38 mouse cellular contexts compared by ENCODE assay signal in the genomic region with DNA sequence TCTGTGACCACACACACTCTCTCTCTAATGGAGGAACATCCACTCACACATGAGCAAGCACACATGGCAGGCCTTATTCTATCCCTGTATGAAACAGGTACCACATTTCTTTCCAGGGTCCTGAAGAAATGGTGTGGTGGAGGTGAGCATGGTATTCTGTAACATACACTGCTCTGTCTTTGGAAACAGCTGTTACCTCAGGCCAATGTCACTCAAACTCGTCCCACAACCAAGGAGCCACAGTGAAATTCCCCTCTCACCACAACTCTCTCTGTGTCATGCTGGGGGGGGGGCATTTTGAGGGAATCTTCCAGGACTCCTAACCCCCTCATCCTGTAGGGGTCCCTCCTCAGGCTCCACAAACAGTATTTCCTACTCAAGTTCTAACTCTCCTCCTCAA. TPM values are rescaled to one million over a fixed set of nuclear protein-coding genes. Genes with fewer than 3 reads are reported as not detected.
"Had no signal": no experiment of that assay in that cellular context is flagged by ENCODE, and none has a peak within 500 bp of the region (broad histone marks: within the 10 kb centered on the region; RNA-seq: fewer than 3 reads in every experiment).

No protein-coding gene starts in this region.

- H3K9ac ChIP-seq: heart, embryonic 12.5 days; heart, embryonic 13.5 days; heart, embryonic 15.5 days; hindbrain, embryonic 12.5 days; hindbrain, embryonic 13.5 days; hindbrain, embryonic 14.5 days; hindbrain, embryonic 15.5 days; intestine, embryonic 15.5 days; kidney, embryonic 15.5 days had no signal

- H3K27ac ChIP-seq: heart, embryonic 10.5 days; heart, embryonic 13.5 days; heart, embryonic 15.5 days; hindbrain, embryonic 10.5 days; hindbrain, embryonic 12.5 days; hindbrain, embryonic 13.5 days; hindbrain, embryonic 14.5 days; hindbrain, embryonic 15.5 days; hindbrain, postnatal 0 days; intestine, embryonic 15.5 days; kidney, embryonic 15.5 days; kidney, postnatal 0 days; left cerebral cortex, adult 2 months had no signal

- H3K9me3 ChIP-seq: heart, embryonic 10.5 days; heart, embryonic 12.5 days; heart, embryonic 13.5 days; heart, embryonic 15.5 days; hindbrain, embryonic 10.5 days; hindbrain, embryonic 12.5 days; hindbrain, embryonic 13.5 days; hindbrain, embryonic 15.5 days; intestine, embryonic 15.5 days; kidney, embryonic 15.5 days had no signal

- DNase-seq: heart, postnatal 10 days; heart, postnatal 14 days; heart, postnatal 36 days; heart, postnatal 4 days; kidney, adult 18-20 months; kidney, adult 2 months; kidney, adult 8-10 months; kidney, adult 9 months; kidney, postnatal 10 days; kidney, postnatal 14 days; kidney, postnatal 25 days; kidney, postnatal 36 days; kidney, postnatal 4 days; layer of hippocampus, adult 9-11 months; layer of hippocampus, postnatal 36 days had no signal

- H3K27me3 ChIP-seq: heart, embryonic 12.5 days; heart, embryonic 13.5 days; heart, embryonic 15.5 days; hindbrain, embryonic 12.5 days; hindbrain, embryonic 13.5 days; hindbrain, embryonic 15.5 days; intestine, embryonic 15.5 days; kidney, embryonic 15.5 days had no signal

- H3K4me2 ChIP-seq: heart, embryonic 11.5 days; heart, embryonic 12.5 days; heart, embryonic 13.5 days; heart, embryonic 15.5 days; hindbrain, embryonic 12.5 days; hindbrain, embryonic 13.5 days; hindbrain, embryonic 14.5 days; hindbrain, embryonic 15.5 days; intestine, embryonic 15.5 days; kidney, embryonic 15.5 days had no signal

- H3K36me3 ChIP-seq: heart, embryonic 10.5 days; heart, embryonic 12.5 days; heart, embryonic 15.5 days; intestine, embryonic 15.5 days had no signal

- H3K4me3 ChIP-seq: heart, embryonic 10.5 days; heart, embryonic 12.5 days; heart, embryonic 13.5 days; heart, embryonic 15.5 days; hindbrain, embryonic 10.5 days; hindbrain, embryonic 12.5 days; hindbrain, embryonic 13.5 days; hindbrain, embryonic 15.5 days; intestine, embryonic 15.5 days; kidney, embryonic 15.5 days; layer of hippocampus, adult 2 months; left cerebral cortex, adult 2 months had no signal

- ATAC-seq: hindbrain, embryonic 16.5 days; hindbrain, postnatal 0 days; inflammation-experienced regulatory T-cells, adult 6 months; intestine, embryonic 15.5 days; intestine, embryonic 16.5 days; intestine, postnatal 0 days had no signal

- H3K4me1 ChIP-seq: heart, embryonic 12.5 days; heart, embryonic 15.5 days; hindbrain, embryonic 10.5 days; hindbrain, embryonic 12.5 days; hindbrain, embryonic 13.5 days; hindbrain, embryonic 15.5 days; intestine, embryonic 15.5 days had no signal

RNA-seq across cellular contexts. Expression of a gene that starts 15.3 kb away (rescaled TPM):
- total RNA-seq: hematopoietic stem cell, adult 5-6 weeks had no signal

RNA-seq across cellular contexts. Expression of a gene that starts 36.6 kb away (rescaled TPM):
- total RNA-seq: heart, postnatal 25 days; heart, postnatal 36 days; hematopoietic stem cell, adult 5-6 weeks had no signal
- polyA plus RNA-seq: inflammation-experienced regulatory T-cells, adult 6 months had no signal

RNA-seq across cellular contexts. Expression of a gene that starts 47.9 kb away (rescaled TPM):
- total RNA-seq: hindbrain, postnatal 0 days; layer of hippocampus, postnatal 25 days had no signal
